Mouse (Mus musculus) layer of hippocampus, adult 18-20 months (tissue): ENCODE measurements at regions not wholly inside any gene's neighbourhood (a gene's known extent, or its start where the extent isn't known, plus 50 kb on each side); places are given as distances from the start of the nearest gene placed in this dataset.
"Not testable (repeated sequence)": the region's sequence is repeated elsewhere in the genome, so short reads cannot be mapped to it uniquely, and the experiment has no call there.

Source experiments
- DNase-seq, 2 experiments: peaks; one replicate each; pipeline ENCODE4 v3.0.0; 2022; ENCODE audit warnings: low spot score in 2 of 2

DNA sequence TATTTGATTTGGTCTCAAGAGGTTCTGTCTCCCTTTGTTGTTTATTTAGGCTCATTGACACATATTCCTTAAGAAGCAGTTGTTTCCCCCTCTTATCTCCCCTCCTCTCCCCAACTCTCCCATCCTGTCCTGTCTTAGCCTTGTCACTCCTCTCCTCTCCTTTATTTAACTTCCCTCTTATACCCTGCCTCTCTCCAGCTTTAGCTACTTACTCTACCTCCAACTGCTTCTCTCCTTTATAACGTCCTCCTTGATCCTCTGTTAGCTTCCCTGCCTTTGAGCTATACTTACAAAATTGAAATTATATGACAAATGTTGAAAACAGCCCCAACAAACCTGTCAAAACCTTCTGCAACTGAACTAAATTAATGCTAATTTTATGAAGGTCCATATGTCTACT is 841.7 kb upstream of the G6pd2 start:
- DNase-seq, result no peak

DNA sequence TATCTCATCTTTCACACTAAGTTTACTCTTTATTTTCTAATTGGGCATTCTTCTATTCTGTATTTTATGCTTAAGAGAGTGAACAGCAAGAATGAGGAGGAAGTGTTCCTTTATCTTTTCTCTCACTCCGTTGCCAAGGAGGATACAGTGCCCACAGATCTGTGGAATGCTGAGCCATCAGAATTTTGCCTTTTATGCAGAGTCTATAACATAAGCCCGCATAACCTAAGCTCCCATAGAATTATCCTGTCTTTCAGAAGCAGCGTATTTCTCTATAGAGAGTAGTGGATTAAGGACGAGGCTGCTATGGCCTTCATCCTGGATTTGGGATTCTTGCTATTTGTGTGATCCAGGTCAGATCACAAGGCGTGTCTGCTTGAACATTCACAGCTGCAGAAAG is 839.1 kb upstream of the G6pd2 start:
- no peak for DNase-seq

DNA sequence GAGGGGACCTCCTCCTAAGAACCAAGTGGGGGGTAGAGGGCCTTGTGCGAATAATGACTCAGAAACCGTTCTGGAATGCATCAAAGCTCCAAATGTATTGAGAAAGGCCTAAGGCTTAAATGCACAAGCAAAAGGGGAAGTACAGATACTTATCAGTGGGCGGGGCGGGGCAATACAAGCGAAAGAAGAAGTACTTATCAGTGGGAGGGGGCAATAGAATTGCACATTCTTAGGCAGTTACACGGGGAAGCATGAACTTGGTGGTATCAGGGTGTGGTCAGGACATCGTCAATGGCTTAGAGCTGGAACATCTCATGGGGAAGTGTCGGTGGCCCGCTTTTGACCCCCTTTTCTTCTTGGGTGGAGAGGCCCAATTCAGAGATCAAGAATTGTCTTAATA is 829.9 kb upstream of the G6pd2 start:
- DNase-seq, result no peak

DNA sequence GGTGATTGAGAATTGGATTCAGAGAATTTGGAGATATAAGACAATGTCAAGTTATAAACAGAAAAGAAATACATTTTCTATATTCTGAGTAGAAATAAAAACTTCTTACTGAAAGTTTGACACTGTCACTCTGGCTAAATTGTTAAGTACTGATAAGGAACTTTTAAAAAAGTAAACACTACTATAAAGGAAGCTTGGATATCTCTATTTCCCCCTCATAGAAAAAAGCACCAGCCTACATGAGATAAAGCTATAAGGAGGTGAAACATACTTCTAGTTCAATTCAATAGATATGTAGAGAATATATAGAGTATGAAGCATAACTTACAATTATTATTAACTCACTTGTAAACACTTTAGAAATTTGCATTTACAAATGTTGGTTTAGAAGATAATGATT is 820.3 kb upstream of the G6pd2 start:
- no peak for DNase-seq

DNA sequence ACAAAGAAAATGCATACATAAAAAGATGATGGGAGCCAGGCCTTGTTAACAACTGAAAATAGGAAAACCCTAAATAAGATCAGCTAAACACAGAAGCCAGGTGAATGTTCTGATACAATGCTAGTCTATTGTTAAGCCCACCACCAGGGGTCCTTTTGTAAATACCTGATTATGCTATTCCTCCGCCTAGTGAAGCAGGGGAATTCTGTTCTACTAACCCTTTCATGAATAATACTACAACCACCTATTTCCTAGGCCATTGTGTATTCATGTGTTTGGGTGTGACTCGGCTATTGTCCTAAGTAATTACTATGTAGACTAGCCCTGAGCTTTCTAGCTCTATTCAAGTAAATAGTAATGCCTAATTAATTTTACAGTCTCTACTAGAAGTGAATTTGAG is 819.3 kb upstream of the G6pd2 start:
- DNase-seq, result not testable (repeated sequence)

DNA sequence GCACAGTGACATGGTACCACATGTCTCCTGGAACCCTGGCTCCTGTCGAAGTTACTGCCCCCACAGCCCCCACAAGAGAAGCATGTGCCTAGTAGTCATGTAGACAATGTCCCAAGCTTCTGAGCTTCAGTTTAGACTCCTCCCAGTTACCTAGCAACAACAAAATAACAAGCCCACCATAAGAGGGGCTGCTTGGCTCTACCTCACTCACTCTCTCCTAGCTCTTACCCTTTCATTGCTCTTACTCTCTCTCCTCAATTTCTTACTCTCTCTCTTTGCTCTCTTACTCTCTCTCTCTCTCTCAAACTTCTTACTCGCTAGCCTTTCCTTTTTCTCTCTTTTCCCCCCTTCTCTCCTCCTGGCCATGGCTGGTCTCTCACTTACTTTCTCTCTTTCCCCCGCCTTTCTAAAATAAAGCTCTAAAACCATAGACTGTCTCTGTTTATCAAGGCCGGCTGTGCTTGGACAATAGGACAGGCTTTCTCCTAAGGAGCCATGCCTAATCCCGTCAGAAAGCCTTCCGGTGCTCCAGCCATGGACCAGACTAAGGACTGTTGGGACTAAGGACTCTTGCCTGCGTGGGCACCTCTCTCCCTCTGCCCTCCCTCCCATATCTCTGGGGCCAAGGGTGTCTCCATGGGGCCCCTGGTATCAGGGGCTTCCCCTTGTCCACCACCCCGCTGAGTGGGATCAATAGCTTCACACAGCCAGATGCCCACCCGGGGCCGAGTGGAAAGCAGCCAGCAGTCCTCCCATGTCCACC is 813.7 kb upstream of the G6pd2 start:
- no peak for DNase-seq

DNA sequence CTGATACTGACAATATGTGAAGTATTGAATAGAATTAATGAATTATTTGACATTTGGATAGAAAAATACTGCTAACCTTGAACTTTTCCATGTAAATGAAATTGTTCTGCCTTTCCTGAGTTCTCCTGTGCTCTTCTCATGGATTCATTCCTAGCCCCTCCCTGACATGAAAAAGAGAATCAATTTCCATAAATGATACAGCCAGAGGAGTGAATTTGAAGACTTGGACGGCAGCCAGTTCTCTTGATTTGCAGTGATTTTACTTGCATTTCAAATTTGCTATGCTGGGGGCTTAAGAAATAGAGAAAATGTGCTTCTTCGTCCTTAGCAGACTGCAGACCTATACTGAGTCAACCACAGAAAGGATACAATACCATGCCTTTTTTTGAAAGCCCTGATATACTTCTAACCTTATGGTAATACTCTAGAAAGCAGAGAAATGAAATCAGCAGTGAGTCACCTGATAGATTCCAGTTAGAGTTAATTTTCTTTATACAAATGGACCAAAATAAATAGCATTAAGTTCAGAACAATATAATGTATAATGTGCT is 773.0 kb upstream of the G6pd2 start:
- DNase-seq, result peak in 1 of 2 experiments; percentile 53
